Mouse (Mus musculus) heart, adult 2 months (tissue): ENCODE data around the gene Nup107. TPM values are rescaled to one million over a fixed set of nuclear protein-coding genes. Genes with fewer than 3 reads are reported as not detected.
"Not testable (repeated sequence)": the region's sequence is repeated elsewhere in the genome, so short reads cannot be mapped to it uniquely, and the experiment has no call there.

Source experiments
- DNase-seq, 2 experiments: peaks; one replicate each; pipeline ENCODE4 v3.0.0; 2021
- H3K27ac ChIP-seq: fragments of 200-600 bp; 2 replicates; pipeline ENCODE4 v1.8.1; 2022
- H3K27me3 ChIP-seq: fragments of 200-500 bp; 2 replicates; pipeline ENCODE4 v1.6.1; 2012; ENCODE audit warnings: mild to moderate bottlenecking, low read length, inconsistent platforms, mixed read lengths; ENCODE audit not compliant: control insufficient read depth, insufficient read depth
- H3K36me3 ChIP-seq: fragments of 200-500 bp; 2 replicates; pipeline ENCODE4 v1.6.1; 2012; ENCODE audit warnings: low read length, inconsistent platforms; ENCODE audit not compliant: control insufficient read depth, insufficient read depth
- H3K4me1 ChIP-seq: fragments of 200-500 bp; 2 replicates; pipeline ENCODE4 v1.6.1; 2011; ENCODE audit warnings: low read length; ENCODE audit not compliant: control insufficient read depth, insufficient read depth
- H3K4me3 ChIP-seq: fragments of 200-600 bp; 2 replicates; pipeline ENCODE4 v1.8.1; 2022
- H3K79me2 ChIP-seq: fragments of 200-500 bp; replicated peaks from 2 replicates; pipeline ENCODE4 v1.6.1; 2012; ENCODE audit warnings: mild to moderate bottlenecking, inconsistent platforms, low read length, moderate library complexity, mixed read lengths; ENCODE audit not compliant: control insufficient read depth, insufficient read depth
- H3K9ac ChIP-seq: fragments of 200-500 bp; 2 replicates; pipeline ENCODE4 v1.6.1; 2012; ENCODE audit warnings: low read depth, mild to moderate bottlenecking, control low read depth, inconsistent platforms, low read length, mixed read lengths
- CTCF ChIP-seq: fragments of 200-600 bp; IDR thresholded peaks from 2 replicates; pipeline ENCODE4 v1.8.1; 2022; ENCODE audit warnings: antibody characterized with exemption, mild to moderate bottlenecking, moderate library complexity
- EP300 ChIP-seq: fragments of 200-500 bp; IDR thresholded peaks from 2 replicates; pipeline ENCODE4 v1.6.1; 2011; ENCODE audit warnings: low read depth, low read length, control low read depth; ENCODE audit not compliant: insufficient read depth
- POLR2A ChIP-seq: fragments of 200-500 bp; IDR thresholded peaks from 2 replicates; pipeline ENCODE4 v1.6.1; 2011; ENCODE audit warnings: mild to moderate bottlenecking, low read depth, low read length, control low read depth; ENCODE audit not compliant: insufficient read depth
- WGBS: fragments of 180-500 bp; shearing (Covaris S2); methylation state at CpG from one replicate; pipeline ENCODE4 v1.1.7; 2018; 5-methylcytosine and 5-hydroxymethylcytosine counted together
- intact Hi-C: fragments of 180-260 bp; cut with DNase I; formaldehyde crosslinking; loops from one replicate; pipeline ENCODE4 v1.15.1; 2025
- polyA plus RNA-seq: library from polyadenylated mRNA; depleted of rRNA; stranded (reverse); fragments of >200 nt; gene quantifications from 2 replicates; pipeline ENCODE4 v1.2.3, GENCODE M21; 2012
- total RNA-seq, 2 experiments: library from RNA; stranded (reverse); gene quantifications; 2 replicates each; pipeline ENCODE4 v1.2.3; 2021

Gene Nup107
- total and polyA plus RNA-seq, 3 experiments: 4.9 to 8.6 (median 7.0) TPM

DNA sequence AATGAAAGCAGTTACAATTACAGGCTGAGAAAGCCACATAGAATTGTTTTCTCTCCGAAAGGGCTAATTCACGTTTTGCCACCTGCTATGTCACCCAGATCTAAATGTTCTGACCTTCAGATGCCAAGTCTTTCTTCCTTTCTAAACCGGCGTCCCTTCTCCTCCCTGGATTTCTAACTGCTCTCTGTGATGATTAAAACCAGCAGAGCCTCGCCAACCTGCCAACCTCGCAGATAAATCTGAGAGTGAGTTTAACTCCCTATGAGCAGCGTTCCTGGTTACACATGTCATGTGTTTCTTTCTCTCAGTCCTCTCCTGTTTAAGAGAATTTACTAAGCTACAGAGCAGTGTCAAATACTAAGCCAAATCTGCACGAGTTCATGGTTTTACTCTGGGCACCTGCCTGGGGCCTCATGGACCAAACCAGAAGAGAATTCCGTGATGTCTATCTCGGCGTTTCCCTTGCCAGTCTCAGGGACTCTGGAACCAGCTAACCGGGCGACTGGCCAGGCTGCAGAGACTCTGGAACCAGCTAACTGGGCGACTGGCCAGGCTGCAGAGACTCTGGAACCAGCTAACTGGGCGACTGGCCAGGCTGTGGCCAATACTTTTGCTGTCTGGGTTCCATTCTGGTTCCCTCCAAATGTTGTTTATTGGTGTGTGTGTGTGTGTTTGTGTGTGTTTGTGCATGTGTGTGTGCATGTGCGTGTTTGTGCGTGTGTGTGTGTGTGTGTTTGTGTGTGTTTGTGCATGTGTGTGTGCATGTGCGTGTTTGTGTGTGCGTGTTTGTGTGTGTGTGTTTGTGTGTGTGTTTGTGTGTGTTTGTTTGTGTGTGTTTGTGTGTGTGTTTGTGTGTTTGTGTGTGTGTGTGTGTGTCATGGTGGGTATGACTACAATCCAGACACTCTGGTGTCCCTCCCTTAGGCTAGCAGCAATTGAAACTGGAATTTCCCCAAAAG, 74.1 kb downstream of the Nup107 start:
- intact Hi-C loops: no loop called here
- H3K9ac ChIP-seq: peak overlapping the region; percentile 38; the same call in 1 of the 2 replicates
- H3K27me3 ChIP-seq: no peaks in the 10 kb centered on the region
- H3K27ac ChIP-seq: peak overlapping the region; percentile 82
- H3K79me2 ChIP-seq: no peaks in the 10 kb centered on the region
- TF ChIP-seq CTCF: no peak
- no peak for TF ChIP-seq EP300
- TF ChIP-seq POLR2A: no peak
- H3K4me1 ChIP-seq: peaks cover 5% of the 10 kb centered on the region
- DNase-seq: peak; percentile 58 to 65
- H3K36me3 ChIP-seq: no peaks in the 10 kb centered on the region
- H3K4me3 ChIP-seq: peak overlapping the region; percentile 3; the same call in 1 of the 2 replicates
- WGBS: 35% methylated on average over 19 of the region's 19 CpGs

DNA sequence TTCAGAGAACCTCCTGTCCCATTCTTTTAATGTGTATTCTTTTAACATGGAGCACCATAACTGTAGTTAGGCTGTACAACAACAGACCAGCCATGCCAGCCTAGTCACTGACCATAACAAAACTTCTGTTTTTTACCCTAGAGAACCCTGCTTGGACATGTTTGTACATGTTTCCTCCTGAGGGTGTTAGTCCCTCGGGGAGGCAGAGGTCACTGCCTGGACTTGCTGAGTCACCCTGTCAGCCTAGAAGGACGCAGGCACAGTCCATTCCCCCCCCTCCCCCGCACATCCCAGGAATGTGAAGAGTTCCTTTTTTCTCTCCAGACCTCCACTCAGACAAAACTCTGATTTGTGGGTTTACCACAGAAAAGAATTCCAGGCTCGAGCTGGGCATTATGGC, 74.9 kb downstream of the Nup107 start:
- Histone ChIP-seq H3K79me2 (no peaks in the 10 kb centered on the region), H3K27ac (peak overlapping the region; percentile 82), H3K27me3 (no peaks in the 10 kb centered on the region), H3K4me3 (peak overlapping the region; percentile 3; the same call in 1 of the 2 replicates), H3K4me1 (peaks cover 5% of the 10 kb centered on the region), H3K9ac (no peak overlapping the region), H3K36me3 (no peaks in the 10 kb centered on the region)
- peak; percentile 47 to 64 for DNase-seq
- TF ChIP-seq EP300 (0 out of 2 replicates have a peak, but pooled peaks have one; percentile 13), POLR2A (no peak), CTCF (no peak)
- WGBS: under 1% methylated on average over 4 of the region's 4 CpGs
- intact Hi-C loops: no loop called here

DNA sequence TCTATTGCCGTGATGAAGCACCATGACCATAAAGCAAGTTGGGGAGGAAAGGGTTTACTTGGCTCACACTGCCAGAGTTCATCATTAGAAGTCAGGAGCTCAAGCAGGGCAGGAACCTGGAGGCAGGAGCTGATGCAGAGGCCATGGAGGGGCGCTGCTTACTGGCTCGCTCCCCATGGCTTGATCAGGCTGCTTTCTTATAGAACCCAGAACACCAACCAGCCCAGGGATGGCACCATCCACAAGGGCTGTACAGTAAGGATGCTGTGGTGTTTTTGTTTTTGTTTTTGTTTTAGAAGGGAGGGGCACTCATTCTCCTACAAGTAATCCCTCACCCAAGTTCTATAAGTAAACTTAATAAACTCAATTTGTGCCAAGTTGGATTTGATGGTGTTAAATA, 75.8 kb downstream of the Nup107 start:
- Histone ChIP-seq H3K79me2 (no peaks in the 10 kb centered on the region), H3K4me3 (no peak overlapping the region), H3K27ac (no peak overlapping the region; the same call in 1 of the 2 replicates), H3K9ac (no peak overlapping the region), H3K27me3 (no peaks in the 10 kb centered on the region), H3K4me1 (peaks cover 5% of the 10 kb centered on the region), H3K36me3 (no peaks in the 10 kb centered on the region)
- TF ChIP-seq POLR2A (no peak), CTCF (no peak), EP300 (no peak)
- intact Hi-C loops: no loop called here
- 92% methylated on average over 3 of the region's 3 CpGs for WGBS
- no peak for DNase-seq

DNA sequence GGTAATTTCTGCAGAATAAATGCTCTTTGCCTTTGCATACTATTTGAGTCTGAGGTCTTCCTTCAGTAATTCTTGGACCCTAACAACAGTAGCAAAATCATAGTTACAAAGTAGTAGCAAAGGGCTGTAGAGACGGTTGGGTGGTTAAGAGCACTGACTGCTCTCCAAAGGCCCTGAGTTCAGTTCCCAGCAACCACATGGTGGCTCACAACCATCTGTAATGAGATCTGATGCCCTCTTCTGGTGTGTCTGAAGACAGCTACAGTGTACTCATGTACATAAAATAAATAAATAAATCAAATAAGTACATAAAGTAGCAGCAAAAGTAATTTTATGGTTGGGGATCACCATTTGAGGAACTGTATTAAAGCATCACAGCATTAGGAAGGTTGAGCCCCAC, 76.9 kb downstream of the Nup107 start:
- H3K4me1 ChIP-seq, H3K79me2 ChIP-seq, H3K4me3 ChIP-seq, intact Hi-C loops, DNase-seq, H3K9ac ChIP-seq, H3K27me3 ChIP-seq, H3K36me3 ChIP-seq, H3K27ac ChIP-seq: not testable (repeated sequence)
- WGBS: 100% methylated on average over 1 of the region's 1 CpGs

DNA sequence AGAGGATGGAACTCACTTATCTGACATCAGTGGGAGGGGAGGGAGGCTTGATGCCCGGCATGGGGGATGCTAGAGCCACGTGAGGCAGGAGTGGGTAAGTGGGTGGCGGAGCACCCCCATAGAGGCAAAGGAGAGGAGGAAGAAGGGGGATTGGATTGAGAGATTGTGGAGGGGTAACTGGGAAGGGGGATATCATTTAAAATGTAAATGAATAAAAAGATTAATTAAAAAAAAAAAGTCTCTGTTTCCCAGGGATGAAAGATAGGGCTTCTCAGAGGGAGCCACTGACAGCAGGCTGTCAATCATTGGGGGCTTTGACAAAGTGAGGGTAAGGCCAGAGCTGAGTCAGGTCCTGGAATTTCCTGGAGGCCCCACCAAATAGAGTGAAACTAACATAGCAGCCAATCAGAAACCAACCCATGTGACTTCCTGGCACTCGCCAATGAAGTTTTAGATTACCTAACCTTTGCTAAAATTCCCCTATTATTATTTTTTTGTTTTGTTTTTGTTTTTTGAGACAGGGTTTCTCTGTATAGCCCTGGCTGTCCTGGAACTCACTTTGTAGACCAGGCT, 77.5 kb downstream of the Nup107 start:
- Histone ChIP-seq H3K27me3 (no peaks in the 10 kb centered on the region), H3K4me1 (peaks cover 5% of the 10 kb centered on the region), H3K27ac (no peak overlapping the region), H3K36me3 (no peaks in the 10 kb centered on the region), H3K79me2 (no peaks in the 10 kb centered on the region), H3K4me3 (no peak overlapping the region), H3K9ac (no peak overlapping the region)
- DNase-seq: no peak
- intact Hi-C loops: no loop called here
- TF ChIP-seq EP300 (no peak), POLR2A (no peak), CTCF (no peak)
- 63% methylated on average over 4 of the region's 4 CpGs for WGBS

DNA sequence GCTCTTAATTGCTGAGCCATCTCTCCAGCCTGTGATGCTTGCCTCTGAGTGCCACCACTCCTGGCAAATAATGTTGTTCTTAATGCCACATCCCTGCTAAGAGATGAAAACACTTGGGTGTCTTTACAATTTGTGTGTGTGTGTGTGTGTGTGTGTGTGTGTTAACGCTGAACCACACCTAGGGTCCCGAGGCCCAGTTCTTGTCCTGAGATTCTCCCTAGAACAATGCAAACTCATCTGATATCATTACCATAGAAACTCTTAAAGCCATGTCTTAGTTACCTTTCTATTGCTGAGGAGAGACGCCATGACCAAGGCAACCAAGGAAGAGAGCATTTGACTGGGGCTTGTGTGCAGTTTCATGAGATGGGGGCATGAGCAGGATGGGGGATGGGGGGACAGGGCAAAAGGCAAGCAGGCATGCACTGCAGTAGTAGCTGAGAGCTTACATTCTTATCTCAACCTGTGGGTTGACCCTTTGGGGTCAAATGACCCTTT, 78.4 kb downstream of the Nup107 start:
- no peaks in the 10 kb centered on the region for H3K27me3 ChIP-seq
- no peak overlapping the region for H3K9ac ChIP-seq
- WGBS: 89% methylated on average over 3 of the region's 3 CpGs

More for the DNA sequence above, 78.4 kb downstream of the Nup107 start:
- Histone ChIP-seq H3K27ac (no peak overlapping the region), H3K4me1 (peaks cover 5% of the 10 kb centered on the region), H3K4me3 (no peak overlapping the region), H3K79me2 (no peaks in the 10 kb centered on the region), H3K36me3 (no peaks in the 10 kb centered on the region; the same call in 1 of the 2 replicates)
- intact Hi-C loops: no loop called here
- TF ChIP-seq EP300 (no peak), CTCF (no peak), POLR2A (no peak)
- DNase-seq: no peak
